Mouse (Mus musculus) layer of hippocampus, adult 2 months (tissue): ENCODE measurements around the gene Map3k20. TPM values are rescaled to one million over a fixed set of nuclear protein-coding genes. Genes with fewer than 3 reads are reported as not detected.

ENCODE experiments used
- DNase-seq, 2 experiments: peaks; one replicate each; pipeline ENCODE4 v3.0.0; 2022; ENCODE audit warnings: low spot score in 2 of 2
- H3K27ac ChIP-seq: fragments of 200-600 bp; 2 replicates; pipeline ENCODE4 v1.8.1; 2022
- H3K4me3 ChIP-seq: fragments of 200-600 bp; 2 replicates; pipeline ENCODE4 v1.8.1; 2022; ENCODE audit warnings: mild to moderate bottlenecking
- CTCF ChIP-seq: fragments of 200-600 bp; conservative IDR thresholded peaks from 2 replicates; pipeline ENCODE4 v1.8.1; 2022; ENCODE audit warnings: antibody characterized with exemption, mild to moderate bottlenecking, moderate library complexity
- total RNA-seq, 2 experiments: library from RNA; stranded (reverse); gene quantifications; 2 replicates each; pipeline ENCODE4 v1.2.3; 2021

Map3k20 gene
- total RNA-seq, 2 experiments from 2014 or later, result 9.0 to 13.9 TPM

- DNase-seq, result no peak
- no peak for TF ChIP-seq CTCF
- Histone ChIP-seq H3K27ac (peak overlapping the region; percentile 74), H3K4me3 (peak overlapping the region; percentile 75)
Measured at GRCm38 (mm10) chr2:72285888-72286661, 638 bp downstream of the Map3k20 start.

- Histone ChIP-seq H3K4me3 (no peak overlapping the region), H3K27ac (no peak overlapping the region)
- no peak for DNase-seq
- no peak for TF ChIP-seq CTCF
Measured at GRCm38 (mm10) chr2:72287142-72287541, 1.7 kb downstream of the Map3k20 start.

- no peak for TF ChIP-seq CTCF
- no peak for DNase-seq
- Histone ChIP-seq H3K27ac (no peak overlapping the region), H3K4me3 (no peak overlapping the region)
Measured at GRCm38 (mm10) chr2:72288932-72289534, 3.6 kb downstream of the Map3k20 start.

- no peak for TF ChIP-seq CTCF
- Histone ChIP-seq H3K4me3 (no peak overlapping the region), H3K27ac (no peak overlapping the region)
- no peak for DNase-seq
Measured at GRCm38 (mm10) chr2:72291103-72291502, 5.7 kb downstream of the Map3k20 start.

GRCm38 (mm10) chr2:72292573-72292972, 7.1 kb downstream of the Map3k20 start:
- no peak overlapping the region for H3K27ac ChIP-seq
- H3K4me3 ChIP-seq, result no peak overlapping the region
- no peak for DNase-seq
- no peak for TF ChIP-seq CTCF

GRCm38 (mm10) chr2:72294994-72295393, 9.6 kb downstream of the Map3k20 start:
- no peak overlapping the region for H3K4me3 ChIP-seq
- no peak for DNase-seq
- H3K27ac ChIP-seq, result no peak overlapping the region
- no peak for TF ChIP-seq CTCF

GRCm38 (mm10) chr2:72296984-72297715, 11.7 kb downstream of the Map3k20 start:
- TF ChIP-seq CTCF, result no peak
- DNase-seq, result no peak
- Histone ChIP-seq H3K27ac (peak overlapping the region; percentile 47; the same call in 1 of the 2 replicates), H3K4me3 (no peak overlapping the region)

- Histone ChIP-seq H3K4me3 (peak overlapping the region; percentile 11), H3K27ac (peak overlapping the region; percentile 47; the same call in 1 of the 2 replicates)
- TF ChIP-seq CTCF, result no peak
- no peak for DNase-seq
Measured at GRCm38 (mm10) chr2:72297716-72298082, 12.3 kb downstream of the Map3k20 start.

GRCm38 (mm10) chr2:72298406-72298805, 13.0 kb downstream of the Map3k20 start:
- peak overlapping the region; percentile 11; the same call in 1 of the 2 replicates for H3K4me3 ChIP-seq
- H3K27ac ChIP-seq, result peak overlapping the region; percentile 47; the same call in 1 of the 2 replicates
- TF ChIP-seq CTCF, result peak; percentile 93
- peak; percentile 24 to 42 for DNase-seq

GRCm38 (mm10) chr2:72301194-72301916, 15.9 kb downstream of the Map3k20 start:
- no peak for TF ChIP-seq CTCF
- no peak overlapping the region for H3K4me3 ChIP-seq

GRCm38 (mm10) chr2:72305738-72306137, 20.3 kb downstream of the Map3k20 start:
- TF ChIP-seq CTCF, result no peak
- no peak for DNase-seq
- Histone ChIP-seq H3K27ac (no peak overlapping the region), H3K4me3 (no peak overlapping the region)

More at GRCm38 (mm10) chr2:72301194-72301916, 15.9 kb downstream of the Map3k20 start:
- H3K27ac ChIP-seq, result no peak overlapping the region
- DNase-seq, result no peak

- DNase-seq, result no peak
Measured at GRCm38 (mm10) chr2:72308351-72308750, 22.9 kb downstream of the Map3k20 start.

GRCm38 (mm10) chr2:72308981-72309380, 23.5 kb downstream of the Map3k20 start:
- no peak for TF ChIP-seq CTCF
- H3K27ac ChIP-seq, result no peak overlapping the region
- H3K4me3 ChIP-seq, result no peak overlapping the region
- no peak for DNase-seq

More at GRCm38 (mm10) chr2:72308351-72308750, 22.9 kb downstream of the Map3k20 start:
- no peak overlapping the region for H3K4me3 ChIP-seq
- no peak for TF ChIP-seq CTCF
- no peak overlapping the region for H3K27ac ChIP-seq
